Mouse (Mus musculus) kidney, postnatal 0 days (tissue): ENCODE results near the gene Sall1. TPM values are rescaled to one million over a fixed set of nuclear protein-coding genes. Genes with fewer than 3 reads are reported as not detected.

ENCODE experiments used
- ATAC-seq: fragments of 200-750 bp; cut with Nextera tagmentation; replicated peaks from 2 replicates; pipeline ENCODE4 v1.8.0; 2017; ENCODE audit warnings: low read depth, moderate number of reproducible peaks, moderate TSS enrichment, moderate library complexity; ENCODE audit not compliant: low FRiP score
- DNase-seq: peaks from one replicate; pipeline ENCODE4 v3.0.0-alpha.2; 2016; ENCODE audit warnings: low spot score
- H3K27ac ChIP-seq: fragments of 300-500 bp; sonication (generic); 2 replicates; pipeline ENCODE4 v1.5.1; 2014; ENCODE audit warnings: mild to moderate bottlenecking
- H3K27me3 ChIP-seq: fragments of 300-500 bp; sonication (generic); 2 replicates; pipeline ENCODE4 v1.6.1; 2014; ENCODE audit warnings: low read length, mixed read lengths; ENCODE audit not compliant: insufficient read depth
- H3K36me3 ChIP-seq: fragments of 300-500 bp; sonication (generic); 2 replicates; pipeline ENCODE4 v1.6.1; 2014; ENCODE audit warnings: low read length, mixed read lengths; ENCODE audit not compliant: insufficient read depth
- H3K4me1 ChIP-seq: fragments of 300-500 bp; sonication (generic); replicated peaks from 2 replicates; pipeline ENCODE4 v1.6.1; 2014; ENCODE audit warnings: antibody characterized with exemption, low read length, mixed read lengths; ENCODE audit not compliant: insufficient read depth
- H3K4me2 ChIP-seq: fragments of 300-500 bp; sonication (generic); 2 replicates; pipeline ENCODE4 v1.6.1; 2014; ENCODE audit warnings: mild to moderate bottlenecking, low read length, moderate library complexity, mixed read lengths
- H3K4me3 ChIP-seq: fragments of 300-500 bp; sonication (generic); replicated peaks from 2 replicates; pipeline ENCODE4 v1.5.1; 2014; ENCODE audit warnings: low read depth, low read length
- H3K9ac ChIP-seq: fragments of 300-500 bp; sonication (generic); 2 replicates; pipeline ENCODE4 v1.6.1; 2014; ENCODE audit warnings: low read depth, low read length
- H3K9me3 ChIP-seq: fragments of 300-500 bp; sonication (generic); replicated peaks from 2 replicates; pipeline ENCODE4 v1.6.1; 2016; ENCODE audit warnings: low read length, inconsistent platforms, mixed read lengths
- CTCF ChIP-seq: IDR thresholded peaks from 2 replicates; pipeline ENCODE4 v1.5.1; 2016; ENCODE audit warnings: antibody characterized with exemption, low read depth, mild to moderate bottlenecking, moderate library complexity
- WGBS: fragments of 180-500 bp; shearing (Covaris S2); extraction: QIAGEN DNeasy Blood & Tissue Kit; methylation state at CpG from one replicate; pipeline ENCODE4 v1.1.7; 2014; 5-methylcytosine and 5-hydroxymethylcytosine counted together
- microRNA-seq: library from miRNA; unstranded; fragments of <30 nt; microRNA quantifications from one replicate; pipeline ENCODE4, GENCODE M21; 2016
- polyA plus RNA-seq: library from polyadenylated mRNA; unstranded; fragments of >200 nt; fragmentation: Nextera tagmentation; extraction: Ambion mirVana; gene quantifications from 2 replicates; pipeline ENCODE4 v1.2.1, GENCODE M21; 2015

Sall1 gene
- polyA plus RNA-seq, 1 experiment from 2014 or later: 24.6 TPM

DNA sequence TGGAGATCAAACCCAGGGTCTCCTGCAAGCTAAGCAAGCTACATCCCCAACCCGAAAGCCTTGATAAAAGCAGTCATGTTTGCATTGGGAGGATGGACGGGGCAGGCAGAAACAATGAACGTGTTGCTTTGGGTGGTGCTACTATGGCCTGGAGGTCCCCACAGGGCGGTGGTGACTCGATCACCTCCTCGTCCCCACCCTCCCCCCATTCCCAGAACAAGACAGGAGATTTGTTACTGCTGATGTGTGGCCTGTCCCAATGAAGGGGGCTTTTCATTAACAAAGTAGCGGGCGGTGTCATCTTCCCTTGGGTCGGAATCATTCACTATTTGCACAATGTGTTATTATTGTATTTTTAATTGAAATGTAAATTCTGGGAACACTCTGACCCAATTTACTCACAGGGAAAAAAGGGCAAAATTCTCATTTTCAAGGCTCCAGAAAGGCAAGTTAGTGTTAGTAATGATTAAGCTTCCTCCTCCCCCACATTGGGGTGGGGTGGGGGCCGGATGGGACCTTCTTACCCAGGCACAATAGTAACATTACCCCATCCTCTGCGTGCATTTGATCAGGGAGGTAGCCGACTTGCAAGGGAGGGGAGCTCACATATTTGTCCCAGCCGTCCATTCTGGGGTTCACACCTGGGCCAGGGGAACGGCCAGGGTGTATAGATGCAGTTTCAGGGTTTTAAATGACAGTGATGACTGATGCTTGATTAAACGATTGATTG lies 52.0 kb downstream of the Sall1 start:
- H3K9me3 ChIP-seq: no peaks in the 10 kb centered on the region
- H3K4me1 ChIP-seq: no peaks in the 10 kb centered on the region
- H3K27ac ChIP-seq: no peak overlapping the region
- H3K4me3 ChIP-seq: no peak overlapping the region
- no peaks in the 10 kb centered on the region for H3K36me3 ChIP-seq
- H3K9ac ChIP-seq: no peak overlapping the region
- no peak overlapping the region for H3K4me2 ChIP-seq
- DNase-seq: no peak
- TF ChIP-seq CTCF: no peak
- 56% methylated on average over 15 of the region's 15 CpGs for WGBS
- ATAC-seq: no peak
- H3K27me3 ChIP-seq: no peaks in the 10 kb centered on the region

DNA sequence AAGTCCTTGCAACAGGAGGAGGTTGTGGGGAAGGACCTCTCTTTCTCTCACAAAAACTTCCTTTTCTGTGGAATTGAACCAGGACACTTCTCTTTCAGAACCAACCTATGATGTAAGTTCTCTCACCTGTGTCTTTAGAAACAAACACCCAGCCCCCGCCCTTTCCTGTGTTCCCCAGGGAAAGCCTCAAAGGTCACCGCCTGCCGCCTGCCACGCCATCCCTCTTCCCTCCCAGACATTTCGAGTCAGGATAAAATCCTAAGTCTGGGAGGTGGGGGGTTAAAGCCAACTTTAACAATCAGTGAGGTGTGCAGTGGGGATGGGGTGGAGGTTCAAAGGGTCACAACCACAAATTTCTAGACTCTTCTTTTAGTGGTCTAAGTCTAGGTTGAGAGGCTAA lies 52.8 kb downstream of the Sall1 start:
- Histone ChIP-seq H3K4me1 (no peaks in the 10 kb centered on the region), H3K27me3 (no peaks in the 10 kb centered on the region), H3K4me2 (no peak overlapping the region), H3K4me3 (no peak overlapping the region), H3K27ac (no peak overlapping the region), H3K9me3 (no peaks in the 10 kb centered on the region), H3K9ac (no peak overlapping the region), H3K36me3 (no peaks in the 10 kb centered on the region)
- no peak for ATAC-seq
- no peak for TF ChIP-seq CTCF
- DNase-seq: no peak
- WGBS: 50% methylated on average over 5 of the region's 5 CpGs

DNA sequence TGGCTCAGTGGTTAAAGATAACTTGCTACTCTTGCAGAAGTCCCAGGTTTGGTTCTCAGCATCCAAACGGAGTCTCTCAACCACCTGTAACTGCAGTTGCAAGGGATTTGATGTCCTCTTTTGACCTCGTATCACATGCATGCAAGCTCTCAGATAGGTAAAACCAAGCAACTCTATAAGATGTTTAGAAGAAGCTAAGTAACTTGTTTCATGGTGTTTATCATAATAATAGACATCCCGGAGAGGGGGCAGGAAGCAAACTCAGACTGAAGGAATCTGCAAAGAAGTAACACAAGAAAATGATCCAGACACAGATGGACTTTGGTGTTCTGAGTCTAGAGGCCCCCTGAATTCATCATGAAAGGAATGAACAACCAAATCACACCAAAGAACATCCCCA lies 55.0 kb downstream of the Sall1 start:
- no peaks in the 10 kb centered on the region for H3K36me3 ChIP-seq
- no peak for DNase-seq
- no peak overlapping the region for H3K4me2 ChIP-seq
- 96% methylated on average over 3 of the region's 3 CpGs for WGBS
- no peaks in the 10 kb centered on the region for H3K27me3 ChIP-seq
- H3K4me3 ChIP-seq: no peak overlapping the region
- H3K9ac ChIP-seq: no peak overlapping the region
- H3K9me3 ChIP-seq: no peaks in the 10 kb centered on the region
- ATAC-seq: no peak
- H3K4me1 ChIP-seq: no peaks in the 10 kb centered on the region
- TF ChIP-seq CTCF: no peak
- H3K27ac ChIP-seq: no peak overlapping the region

DNA sequence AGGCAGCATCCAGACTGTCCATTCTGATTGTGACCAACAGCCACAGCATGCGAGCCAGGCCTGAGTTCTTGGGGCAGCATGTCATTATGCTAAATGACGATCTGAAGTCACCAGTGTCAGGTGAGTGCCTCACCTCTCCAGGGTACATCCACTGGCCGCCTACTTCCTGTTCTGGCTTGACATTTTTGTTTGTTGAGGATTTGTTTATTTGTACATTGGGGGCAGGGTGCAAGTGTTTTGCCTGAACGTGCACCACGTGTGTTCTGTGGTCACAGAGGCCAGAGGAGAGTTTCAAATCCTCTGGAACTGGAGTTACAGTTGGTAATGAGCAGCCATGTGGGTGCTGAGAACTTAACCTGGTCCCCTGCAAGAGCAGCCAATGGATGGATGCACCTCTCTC lies 60.5 kb downstream of the Sall1 start:
- Histone ChIP-seq H3K27ac (no peak overlapping the region), H3K27me3 (no peaks in the 10 kb centered on the region), H3K4me1 (no peaks in the 10 kb centered on the region), H3K9ac (no peak overlapping the region), H3K36me3 (no peaks in the 10 kb centered on the region), H3K9me3 (no peaks in the 10 kb centered on the region), H3K4me2 (no peak overlapping the region), H3K4me3 (no peak overlapping the region)
- no peak for ATAC-seq
- DNase-seq: no peak
- WGBS: 71% methylated on average over 5 of the region's 5 CpGs
- TF ChIP-seq CTCF: no peak

Small RNA genes lying within 50 kb of the gene (microRNA-seq; reads per million reads assigned to microRNA genes)
- gene Mir8110: not detected
